Mouse (Mus musculus) megakaryocyte, embryonic 14.5 days (primary cell): Measurements from ENCODE around the gene Prkd1.

Experiments used
- FLI1 ChIP-seq: IDR thresholded peaks from 2 replicates; pipeline ENCODE4 v1.6.1; 2012; ENCODE audit warnings: low read length, inconsistent platforms, mixed read lengths
- GATA1 ChIP-seq: IDR thresholded peaks from 3 replicates; pipeline ENCODE4 v1.6.1; 2012; ENCODE audit warnings: mixed read lengths, low read length, inconsistent platforms, borderline replicate concordance

DNA sequence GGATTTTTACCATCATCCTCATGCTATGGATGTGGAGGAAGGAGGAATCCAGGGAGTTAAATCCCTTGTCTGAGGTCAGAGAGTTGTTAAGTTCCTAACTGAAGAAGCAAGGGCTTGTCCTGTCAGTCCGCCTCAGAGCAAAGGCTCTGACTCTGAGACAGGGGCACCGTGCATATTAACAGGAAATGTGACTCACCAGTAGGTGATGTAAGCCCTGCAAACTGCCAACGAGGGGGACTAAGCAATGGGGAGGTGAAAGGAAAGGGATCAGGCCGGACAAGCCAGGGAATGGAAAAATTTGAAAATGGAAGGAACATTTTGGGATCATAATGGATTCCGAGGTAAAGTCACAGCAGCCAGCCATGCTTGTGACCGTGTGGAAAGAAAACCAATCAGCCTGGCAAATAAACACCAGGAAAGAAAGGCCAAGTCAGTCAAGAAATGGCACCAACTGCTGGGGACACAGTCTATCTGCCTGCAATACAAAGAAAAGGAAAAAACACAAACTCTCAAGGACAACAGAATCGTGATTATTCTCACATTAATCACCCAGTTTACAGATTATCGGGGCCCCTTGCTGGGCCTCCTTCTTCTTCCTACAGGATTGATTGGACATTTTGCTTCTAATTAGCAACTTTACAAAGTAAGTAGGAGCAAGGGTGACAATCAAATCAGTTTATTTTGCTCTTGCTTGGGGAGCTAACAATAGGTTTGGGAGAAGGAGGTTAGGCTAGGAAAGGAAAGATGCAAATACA, 103.9 kb downstream of the Prkd1 start:
- no peak for TF ChIP-seq GATA1
- TF ChIP-seq FLI1, result no peak
